Mouse (Mus musculus) heart, adult 11 months (tissue): ENCODE results near the gene Kitl.

ENCODE experiments used
- DNase-seq: peaks from one replicate; pipeline ENCODE4 v3.0.0; 2022

Gene Kitl

DNA sequence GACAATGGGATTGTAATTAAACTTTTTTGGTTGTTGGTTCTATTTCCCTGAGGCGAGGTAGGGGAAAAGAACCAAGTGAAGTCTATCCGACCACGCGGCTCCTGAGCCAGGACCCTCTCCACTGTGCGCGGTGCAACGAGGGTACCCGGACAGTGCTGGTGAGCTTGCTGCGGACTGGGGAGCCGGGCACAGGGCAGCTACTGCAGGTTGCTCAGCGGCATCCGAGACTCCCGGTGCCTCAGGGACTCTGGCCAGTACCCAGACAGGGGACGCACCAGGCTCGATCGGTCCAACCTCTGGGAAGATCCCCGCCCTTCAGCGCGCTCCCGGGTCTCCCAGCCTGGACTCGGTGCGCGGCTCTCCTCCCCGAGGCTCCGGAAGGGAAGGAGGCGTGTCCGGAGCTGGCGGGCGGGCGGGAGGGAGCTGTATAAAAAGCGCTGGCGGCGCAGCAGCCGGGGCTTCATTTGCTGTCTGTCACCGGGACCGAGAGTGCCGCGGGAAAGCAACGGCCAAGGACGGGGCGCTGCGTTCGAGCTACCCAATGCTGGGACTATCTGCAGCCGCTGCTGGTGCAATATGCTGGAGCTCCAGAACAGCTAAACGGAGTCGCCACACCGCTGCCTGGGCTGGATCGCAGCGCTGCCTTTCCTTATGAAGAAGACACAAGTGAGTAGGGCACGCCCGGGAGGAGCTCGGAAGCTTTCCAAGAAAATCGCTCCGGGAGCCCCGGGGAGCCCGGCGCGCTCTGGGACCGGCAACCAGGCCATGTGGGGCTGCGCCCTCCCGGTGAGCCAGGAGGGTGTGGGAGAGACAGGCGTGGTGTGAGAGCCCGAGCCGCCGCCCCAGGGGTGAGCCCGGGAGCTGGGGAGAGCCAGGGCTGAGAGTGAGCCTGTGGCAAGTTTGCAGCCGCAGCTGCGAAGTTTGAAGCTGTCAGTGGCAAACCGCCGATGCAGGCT lies at the start of gene Kitl:
Gene Kitl (plus strand): TSS at position 261 of the 956 bp plus-strand sequence.
- peak; percentile 99 for DNase-seq

- DNase-seq: no peak
Observed at GRCm38 (mm10) chr10:99972866-99973265, 42.6 kb upstream of the Kitl start.

DNA sequence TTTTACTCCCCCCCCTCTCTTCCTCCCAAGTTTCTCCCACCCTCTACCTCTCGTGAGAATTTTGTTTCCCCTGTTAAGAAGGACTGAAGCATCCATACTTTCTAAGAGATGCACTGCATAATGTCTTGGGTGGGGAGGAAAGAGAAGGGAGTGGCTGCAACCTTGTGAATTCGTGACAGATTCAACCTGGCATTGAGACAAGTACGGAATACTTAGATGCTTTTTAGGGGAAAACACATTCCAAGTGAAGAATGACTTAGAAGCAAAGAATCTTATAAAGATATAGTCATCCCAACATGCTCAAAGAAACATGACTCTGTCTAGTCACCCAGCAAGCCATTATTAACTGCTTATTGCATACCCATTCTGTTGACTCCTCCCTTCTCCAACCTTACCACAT lies 35.3 kb upstream of the Kitl start:
- DNase-seq: no peak

- no peak for DNase-seq
Observed at GRCm38 (mm10) chr10:99980916-99981315, 34.5 kb upstream of the Kitl start.

GRCm38 (mm10) chr10:99981887-99982286 lies 33.5 kb upstream of the Kitl start:
- no peak for DNase-seq

DNA sequence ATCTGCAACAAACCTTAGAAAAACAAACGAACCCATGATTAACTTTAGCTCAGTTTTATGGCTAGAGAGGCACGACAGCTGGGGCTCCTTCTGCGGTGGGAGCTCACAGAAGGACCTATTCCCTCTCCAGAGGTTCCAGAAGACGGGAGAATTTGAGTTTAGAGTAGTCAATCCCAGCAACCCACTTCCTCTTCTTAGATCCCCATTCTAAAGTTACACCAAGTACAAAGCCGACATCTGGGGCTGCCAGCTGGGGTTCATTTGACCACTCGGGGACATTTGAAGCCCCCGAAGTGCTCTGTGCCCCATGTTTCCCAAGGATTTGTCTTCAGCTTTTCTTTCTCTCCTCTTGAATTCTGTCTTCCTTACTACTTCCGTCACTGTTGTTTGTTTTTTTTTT lies 28.7 kb upstream of the Kitl start:
- no peak for DNase-seq

- DNase-seq: peak; percentile 88
Observed at GRCm38 (mm10) chr10:99989758-99990157, 25.7 kb upstream of the Kitl start.

DNA sequence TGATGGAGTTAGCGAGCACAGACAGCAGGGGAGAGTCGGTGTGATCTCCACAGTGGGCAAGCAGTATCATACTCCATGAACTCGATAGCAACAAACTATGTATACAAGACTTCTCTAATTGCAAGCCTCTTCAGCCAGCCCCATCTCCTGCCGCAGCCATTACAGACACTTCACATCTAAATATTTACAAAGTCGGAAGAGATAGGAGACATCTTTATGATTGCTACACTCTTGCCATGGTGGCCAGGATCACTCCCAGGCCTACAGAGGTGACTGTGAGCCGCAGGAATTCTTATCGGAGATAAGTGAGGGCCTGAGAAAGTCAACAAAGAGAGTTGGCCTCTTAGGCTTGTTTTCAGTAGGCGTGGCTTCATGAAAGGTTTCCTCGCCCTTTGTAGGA lies 23.3 kb upstream of the Kitl start:
- DNase-seq: no peak

- no peak for DNase-seq
Observed at GRCm38 (mm10) chr10:100001452-100001851, 14.0 kb upstream of the Kitl start.

DNA sequence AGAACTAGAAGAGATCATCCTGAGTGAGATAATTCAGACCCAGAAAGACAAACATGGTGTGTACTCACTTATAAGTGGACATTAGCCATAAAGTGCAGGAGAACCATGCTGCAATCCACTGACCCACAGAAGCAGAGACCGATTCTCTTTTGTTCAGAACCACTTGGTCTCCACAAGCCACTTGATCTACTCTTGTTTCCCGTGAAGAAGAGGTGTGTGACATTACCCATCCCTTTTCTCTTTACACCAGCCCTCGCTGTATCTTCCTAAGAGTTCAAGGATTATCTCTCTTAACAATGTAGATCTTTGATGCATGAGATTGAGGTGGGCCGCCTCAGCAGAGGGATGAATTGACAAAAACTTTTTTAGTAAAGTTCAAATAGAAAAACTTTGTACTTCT lies 11.6 kb upstream of the Kitl start:
- peak; percentile 73 for DNase-seq

DNA sequence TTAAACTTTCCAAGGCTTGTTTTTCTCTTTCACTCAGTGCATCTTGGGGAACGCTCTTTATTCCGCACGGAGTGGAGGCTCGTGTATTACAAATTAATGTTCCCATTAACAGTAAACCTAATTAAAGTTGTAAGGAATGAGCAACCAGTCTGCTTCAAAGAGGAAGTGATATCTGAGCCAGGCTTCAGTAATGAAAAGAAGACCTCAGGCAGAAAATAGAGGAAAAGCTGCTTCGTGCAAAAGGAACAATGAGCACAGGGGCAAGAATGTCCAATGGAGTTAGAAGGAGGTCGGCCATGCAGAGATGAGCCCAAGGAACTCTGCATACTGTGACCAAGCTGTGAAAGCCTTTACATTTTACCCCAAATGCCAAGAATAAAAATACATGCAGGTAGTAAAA lies 5.7 kb upstream of the Kitl start:
- peak; percentile 55 for DNase-seq

DNA sequence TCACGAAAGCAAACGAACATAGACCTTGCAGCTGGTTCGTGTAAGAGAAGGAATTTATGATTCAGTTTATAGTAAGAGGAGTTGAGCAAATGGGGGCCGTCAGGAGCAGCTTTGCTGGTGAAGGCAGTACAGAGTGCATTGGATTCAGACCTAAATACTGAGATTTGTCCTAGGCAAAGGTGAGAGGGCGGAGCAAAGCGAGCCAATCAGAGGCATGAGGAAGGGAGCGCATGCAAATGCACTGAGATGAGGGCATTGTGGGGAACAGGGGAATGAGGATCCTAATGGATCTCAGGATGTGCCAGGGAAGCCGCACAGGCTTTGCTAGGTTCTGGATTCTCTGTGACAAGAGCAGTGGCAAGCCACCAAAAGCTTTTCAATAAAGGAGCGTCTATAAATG lies 5.1 kb upstream of the Kitl start:
- DNase-seq: peak; percentile 74

DNA sequence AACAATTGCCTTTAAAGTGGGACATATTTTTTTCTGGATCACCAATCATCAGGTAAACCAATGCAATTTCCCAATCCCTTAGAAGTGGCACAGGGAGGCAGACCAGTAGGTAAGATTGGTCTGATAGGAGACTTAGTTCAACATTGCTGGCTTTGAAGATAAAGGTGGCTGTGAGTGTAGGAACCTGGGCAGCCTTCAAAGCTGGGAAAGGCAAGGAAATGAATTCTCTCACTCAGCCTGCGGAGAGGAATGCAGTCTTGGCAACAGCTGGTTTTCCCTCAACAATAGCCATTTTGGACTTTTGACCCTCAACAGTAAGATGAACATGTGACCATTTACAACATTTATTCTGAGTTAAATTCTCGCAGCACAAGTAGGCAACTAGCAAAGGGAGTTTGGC lies 1.3 kb upstream of the Kitl start:
- peak; percentile 58 for DNase-seq

- DNase-seq: peak; percentile 96
Observed at GRCm38 (mm10) chr10:100016326-100016709, 888 bp downstream of the Kitl start.

GRCm38 (mm10) chr10:100016941-100017770 lies 1.7 kb downstream of the Kitl start:
- peak; percentile 90 for DNase-seq

GRCm38 (mm10) chr10:100017771-100018070 lies 2.3 kb downstream of the Kitl start:
- DNase-seq: peak; percentile 76

DNA sequence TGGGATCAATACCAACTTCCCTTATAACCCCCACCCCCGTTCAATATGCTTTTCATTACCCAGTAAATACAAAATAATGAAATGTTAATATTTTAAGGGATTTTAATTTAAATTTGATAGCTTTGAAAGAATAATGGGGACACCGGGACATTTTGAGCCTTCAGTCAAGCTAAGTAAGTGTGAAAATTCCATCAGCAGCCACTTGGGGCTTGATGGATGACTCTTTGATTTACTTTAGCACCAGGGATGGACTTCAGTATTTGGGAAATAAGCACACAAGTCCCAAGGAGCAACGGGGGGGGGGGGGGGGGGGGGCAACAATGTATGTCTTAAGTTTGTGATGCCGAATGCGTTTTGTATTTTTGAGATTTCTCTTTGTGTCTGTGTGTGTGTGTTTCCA lies 3.1 kb downstream of the Kitl start:
- DNase-seq: no peak

GRCm38 (mm10) chr10:100019246-100020195 lies 4.1 kb downstream of the Kitl start:
- DNase-seq: peak; percentile 85

GRCm38 (mm10) chr10:100022090-100022834 lies 6.8 kb downstream of the Kitl start:
- peak; percentile 66 for DNase-seq

DNA sequence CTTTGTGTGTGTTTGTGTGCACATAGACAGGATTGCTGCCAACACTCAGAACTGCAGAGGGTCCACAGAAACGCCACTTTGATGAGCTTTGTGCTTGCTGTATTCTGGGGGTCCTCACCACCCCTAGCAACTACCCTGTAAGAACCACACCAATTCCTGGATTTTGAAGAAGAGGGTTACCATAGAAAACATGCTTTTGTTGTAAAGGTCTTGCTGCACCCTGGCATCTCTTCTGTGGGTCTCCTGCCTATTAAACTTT lies 7.3 kb downstream of the Kitl start:
- no peak for DNase-seq

DNA sequence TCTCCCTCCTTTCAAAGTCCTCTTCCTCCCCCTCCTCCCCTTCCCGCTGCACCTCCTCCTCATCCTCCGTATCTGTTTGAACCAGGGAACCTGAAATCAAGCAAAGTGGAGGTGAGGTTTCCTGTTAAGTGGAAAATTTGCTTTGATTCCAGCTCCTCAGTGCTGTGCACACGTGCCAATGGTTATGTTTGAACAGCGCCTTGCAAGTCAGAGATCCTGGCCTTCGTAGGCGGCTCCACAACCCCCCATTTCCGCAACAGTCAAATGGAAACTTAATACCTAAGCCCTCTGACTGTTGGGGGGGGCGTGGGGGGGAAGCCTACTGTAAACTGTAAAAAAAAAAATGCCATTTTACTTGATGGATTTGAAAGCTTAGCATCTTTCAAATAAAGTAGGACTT lies 10.2 kb downstream of the Kitl start:
- peak; percentile 90 for DNase-seq

DNA sequence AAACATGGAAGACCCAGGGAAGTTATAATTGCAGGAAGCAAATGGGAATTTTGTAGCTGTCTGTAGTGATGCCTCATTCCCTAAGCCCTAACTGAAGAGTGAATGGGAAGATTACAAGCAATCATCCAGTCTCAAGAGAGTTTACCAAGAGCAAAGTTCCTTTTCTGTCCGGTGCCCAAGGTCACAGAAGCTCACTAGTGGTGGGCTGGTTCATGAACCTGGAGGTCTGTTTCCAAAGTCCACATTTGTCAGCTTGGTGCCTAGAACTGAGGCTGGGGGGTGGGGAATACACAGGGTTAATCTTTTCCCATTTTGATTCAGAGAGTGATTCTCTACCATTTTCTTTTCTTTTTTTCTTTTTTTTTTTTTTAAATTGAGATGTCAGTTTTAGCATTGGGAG lies 11.3 kb downstream of the Kitl start:
- peak; percentile 56 for DNase-seq
